Mouse (Mus musculus) embryonic fibroblast, embryonic 13.5 days (primary cell): ENCODE results near the gene Syne3.

Experiments used
- CTCF ChIP-seq: IDR thresholded peaks from 2 replicates; pipeline ENCODE4 v1.5.1; 2011; ENCODE audit warnings: mild to moderate bottlenecking, control low read depth, low read length, moderate library complexity, borderline replicate concordance; ENCODE audit not compliant: insufficient read depth
- POLR2A ChIP-seq: IDR thresholded peaks from 2 replicates; pipeline ENCODE4 v1.6.1; 2011; ENCODE audit warnings: low read depth, mild to moderate bottlenecking, control low read depth, low read length, moderate library complexity

- TF ChIP-seq CTCF (no peak), POLR2A (no peak)
Observed at GRCm38 (mm10) chr12:104904138-104904537, 105.5 kb downstream of the Syne3 start.
